Mouse (Mus musculus) G1E (cell line): ENCODE measurements at regions not wholly inside any gene's neighbourhood (a gene's known extent, or its start where the extent isn't known, plus 50 kb on each side); places are given as distances from the start of the nearest gene placed in this dataset.

Source experiments
- CTCF ChIP-seq: IDR thresholded peaks from 2 replicates; pipeline ENCODE4 v1.5.1; 2012; ENCODE audit warnings: low read depth, low read length, inconsistent platforms, mixed read lengths
- POLR2AphosphoS5 ChIP-seq: IDR thresholded peaks from 2 replicates; pipeline ENCODE4 v1.6.1; 2012; ENCODE audit warnings: low read depth, low read length, inconsistent platforms; ENCODE audit not compliant: insufficient replicate concordance

DNA sequence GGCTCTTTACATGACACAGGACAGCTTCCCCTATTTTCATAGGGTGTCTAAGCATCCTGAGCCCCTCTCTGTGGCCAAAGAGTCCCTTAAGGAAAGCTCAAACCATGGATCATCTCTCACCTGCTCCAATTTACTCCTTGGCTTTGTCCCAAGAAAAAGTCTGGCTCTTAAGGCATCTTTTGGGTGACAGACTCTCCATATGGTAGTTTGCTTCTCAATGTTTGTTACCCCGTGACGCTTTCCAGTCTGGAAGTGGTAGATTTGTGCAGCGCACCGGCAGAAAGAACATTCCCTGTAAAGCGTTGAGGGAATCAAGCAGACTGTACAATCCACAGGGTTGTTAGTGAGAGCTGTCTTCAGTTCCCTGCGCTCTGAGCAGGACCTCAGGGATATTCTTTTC, 350.8 kb upstream of the Arid1b start:
- TF ChIP-seq CTCF = no peak
- TF ChIP-seq POLR2AphosphoS5 = no peak
